Mouse (Mus musculus) olfactory bulb, adult 2 months (tissue): ENCODE results near the gene Pik3r2. TPM values are rescaled to one million over a fixed set of nuclear protein-coding genes. Genes with fewer than 3 reads are reported as not detected.

Experiments used
- H3K27ac ChIP-seq: fragments of 200-500 bp; 2 replicates; pipeline ENCODE4 v1.5.1; 2012; ENCODE audit warnings: low read depth, low read length; ENCODE audit not compliant: insufficient read depth
- H3K4me1 ChIP-seq: fragments of 200-500 bp; 2 replicates; pipeline ENCODE4 v1.6.1; 2012; ENCODE audit warnings: low read length; ENCODE audit not compliant: control insufficient read depth, insufficient read depth
- H3K4me3 ChIP-seq: fragments of 200-500 bp; 2 replicates; pipeline ENCODE4 v1.5.1; 2012; ENCODE audit warnings: mild to moderate bottlenecking, low read depth, low read length, moderate library complexity; ENCODE audit not compliant: insufficient read depth
- CTCF ChIP-seq: fragments of 200-500 bp; IDR thresholded peaks from 2 replicates; pipeline ENCODE4 v1.5.1; 2012; ENCODE audit warnings: low read depth, mild to moderate bottlenecking, low read length, moderate library complexity; ENCODE audit not compliant: insufficient read depth
- POLR2A ChIP-seq: fragments of 200-500 bp; IDR thresholded peaks from 2 replicates; pipeline ENCODE4 v1.6.1; 2012; ENCODE audit warnings: mild to moderate bottlenecking, low read depth, low read length, moderate library complexity; ENCODE audit not compliant: insufficient read depth
- WGBS: fragments of 180-500 bp; shearing (Covaris S2); methylation state at CpG from one replicate; pipeline ENCODE4 v1.1.7; 2018; 5-methylcytosine and 5-hydroxymethylcytosine counted together
- polyA plus RNA-seq: library from polyadenylated mRNA; stranded (reverse); fragments of >200 nt; gene quantifications from 2 replicates; pipeline ENCODE4 v1.2.4, GENCODE M21; 2012; ENCODE audit warnings: low replicate concordance; ENCODE audit not compliant: missing spikeins, insufficient read depth, insufficient read length

Gene Pik3r2
- polyA plus RNA-seq, 1 experiment = not detected

DNA sequence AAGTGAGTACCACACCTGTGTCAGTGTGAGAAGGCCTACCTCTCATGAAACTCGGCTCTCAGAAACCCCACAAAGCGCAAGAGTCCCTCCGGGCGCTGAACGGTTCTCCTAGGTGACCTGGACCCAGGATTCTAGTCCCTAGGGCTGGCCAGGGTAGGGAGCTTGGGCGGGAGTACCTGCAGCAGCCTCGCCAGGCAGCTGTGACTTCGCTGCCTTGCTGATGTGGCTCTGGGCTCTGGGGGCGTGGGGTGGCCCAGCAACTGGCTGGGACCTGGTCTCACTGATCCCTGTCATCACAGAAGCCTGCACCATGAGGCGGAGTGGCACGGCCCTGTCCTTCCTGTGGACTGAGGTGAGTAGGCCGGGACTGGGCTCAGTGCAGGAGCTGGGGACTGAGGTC lies 52.3 kb downstream of the Pik3r2 start:
- Histone ChIP-seq H3K27ac (no peak overlapping the region), H3K4me1 (no peaks in the 10 kb centered on the region), H3K4me3 (no peak overlapping the region)
- 83% methylated on average over 12 of the region's 12 CpGs for WGBS
- TF ChIP-seq POLR2A = no peak

DNA sequence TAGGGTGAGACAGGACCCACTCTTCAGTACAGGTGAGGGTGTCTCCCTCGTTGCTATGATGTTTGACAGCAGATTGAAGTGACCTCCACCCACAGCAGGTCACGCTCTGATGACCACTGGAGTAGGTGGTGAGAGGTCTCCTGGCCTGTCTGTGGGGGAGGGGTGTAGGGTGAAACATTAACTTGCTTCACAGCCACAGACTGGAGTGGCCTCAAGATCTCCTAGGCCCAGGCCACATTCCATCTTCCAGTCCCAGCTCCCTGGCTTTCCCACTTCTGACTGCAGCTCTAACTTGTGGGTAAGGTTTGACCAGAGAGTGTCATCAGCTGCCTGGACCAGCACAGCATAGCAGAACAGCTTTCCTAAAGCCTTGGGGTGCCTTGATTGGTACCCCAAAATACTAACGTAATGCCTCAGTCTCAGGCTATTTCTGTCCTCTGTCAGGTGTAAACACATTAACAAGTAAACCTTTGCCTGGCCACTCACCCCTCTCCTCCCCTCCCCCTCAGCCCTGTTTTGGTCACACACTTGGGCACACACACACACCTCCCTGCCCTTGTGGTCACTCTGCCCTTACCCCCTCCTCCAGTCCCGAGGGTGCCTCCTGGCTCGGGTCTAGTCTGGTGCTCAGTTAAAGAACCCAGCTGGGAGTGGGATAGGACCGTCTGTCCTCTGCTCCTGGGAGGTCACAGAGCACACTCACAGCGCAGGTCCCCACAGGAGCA lies 52.9 kb downstream of the Pik3r2 start, which contains the start of gene Pde4c:
Pde4c (plus strand) TSS at position 235 of the 725 bp plus-strand sequence.
- Histone ChIP-seq H3K27ac (no peak within 1 kb of the TSS), H3K4me1 (no peaks in the 10 kb centered on the region), H3K4me3 (no peak within 1 kb of the TSS)
- TF ChIP-seq POLR2A (no peak), CTCF (no peak)
- 77% methylated on average over 7 of the region's 7 CpGs for WGBS

DNA sequence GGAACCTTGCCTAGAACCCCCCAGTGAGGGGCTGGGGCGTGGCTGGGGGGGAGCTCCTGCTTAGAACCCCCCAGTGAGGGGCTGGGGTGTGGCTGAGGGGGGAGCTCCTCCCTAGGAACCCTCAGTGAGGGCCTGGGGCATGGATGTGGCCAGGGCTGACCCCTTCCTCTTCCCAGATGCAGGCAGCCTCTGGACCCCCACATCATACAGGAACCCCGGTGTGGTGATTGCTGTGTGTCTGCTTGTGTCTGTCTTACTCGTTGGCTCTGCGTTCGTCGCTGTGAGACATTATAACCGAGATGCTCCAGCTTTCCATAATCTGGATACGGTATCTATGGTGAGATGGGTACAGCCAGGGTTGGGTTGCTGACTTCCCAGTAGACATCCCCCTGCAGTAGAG lies 54.9 kb downstream of the Pik3r2 start:
- Histone ChIP-seq H3K4me3 (no peak overlapping the region), H3K27ac (no peak overlapping the region), H3K4me1 (peaks cover 6% of the 10 kb centered on the region)
- TF ChIP-seq CTCF = no peak
- TF ChIP-seq POLR2A = no peak
- 88% methylated on average over 8 of the region's 8 CpGs for WGBS

DNA sequence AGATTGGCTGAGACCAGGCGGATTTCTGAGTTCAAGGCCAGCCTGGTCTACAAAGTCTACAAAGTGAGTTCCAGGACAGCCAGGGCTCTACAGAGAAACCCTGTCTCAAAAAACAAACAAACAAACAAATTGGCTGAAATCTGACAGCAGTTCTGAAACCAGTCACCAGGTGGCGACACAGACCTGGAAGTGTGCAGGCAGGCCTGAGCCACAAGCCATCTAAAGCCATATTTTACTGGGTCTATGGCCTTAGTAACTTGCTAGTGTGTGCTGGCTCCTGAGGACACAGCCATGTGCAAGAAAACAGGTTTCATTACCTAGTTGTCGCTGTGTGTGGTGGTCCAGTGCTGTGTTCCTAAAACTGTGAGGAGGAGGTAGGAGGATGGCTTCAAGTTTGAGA lies 55.8 kb downstream of the Pik3r2 start:
- Histone ChIP-seq H3K4me1 (peaks cover 6% of the 10 kb centered on the region), H3K27ac (no peak overlapping the region), H3K4me3 (no peak overlapping the region)
- no peak for TF ChIP-seq POLR2A
- peak; percentile 67 for TF ChIP-seq CTCF
- 3% methylated on average over 3 of the region's 3 CpGs for WGBS

DNA sequence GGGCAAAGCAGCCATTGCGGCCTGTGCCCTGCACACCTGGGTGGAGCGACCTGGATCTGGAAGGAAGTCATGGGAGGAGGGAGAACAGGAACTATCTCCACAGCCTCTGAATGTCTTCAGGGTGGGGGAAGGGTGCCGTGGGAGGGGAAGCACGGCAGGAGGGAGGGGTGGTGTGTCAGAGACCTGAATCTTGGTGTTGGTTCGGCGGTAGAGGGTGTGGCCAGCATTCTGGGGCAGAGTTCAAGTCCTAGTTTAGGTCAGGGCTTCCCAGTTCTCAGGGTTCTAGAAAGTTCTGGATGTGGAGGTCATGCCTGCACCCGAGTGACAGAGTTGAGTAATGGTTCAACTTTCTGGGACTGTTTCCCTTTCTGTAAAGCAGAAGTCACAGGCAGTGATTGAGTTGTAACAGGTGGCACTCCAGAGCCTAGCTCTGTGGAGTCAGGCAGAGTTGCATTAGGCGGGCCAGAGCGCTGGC lies 56.7 kb downstream of the Pik3r2 start:
- no peak overlapping the region for H3K27ac ChIP-seq
- peaks cover 6% of the 10 kb centered on the region for H3K4me1 ChIP-seq
- WGBS = 67% methylated on average over 9 of the region's 9 CpGs
- TF ChIP-seq CTCF (no peak), POLR2A (no peak)
- H3K4me3 ChIP-seq = no peak overlapping the region

DNA sequence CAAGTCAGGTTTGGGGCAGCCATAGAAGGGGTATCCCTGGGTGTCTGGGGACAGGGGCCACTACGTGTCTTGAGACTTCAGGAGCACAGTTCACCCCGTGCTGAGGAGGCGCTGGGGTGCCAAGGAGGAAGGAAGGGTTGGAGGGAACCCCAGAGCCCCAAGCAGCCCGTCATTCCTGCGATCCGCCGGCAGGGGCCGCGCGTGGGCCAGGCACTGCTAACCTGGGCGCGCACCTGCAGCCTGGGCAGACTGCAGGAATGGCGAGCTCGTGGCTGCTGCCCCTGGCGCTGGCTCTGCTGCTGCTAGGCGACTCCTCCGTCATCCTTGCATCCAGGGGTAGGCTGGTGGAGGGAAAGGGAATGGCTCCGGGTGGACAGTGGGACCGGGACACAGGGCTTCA lies 58.2 kb downstream of the Pik3r2 start, which contains the start of gene Gm3336:
Gm3336 (plus strand) TSS at position 247 of the 400 bp plus-strand sequence.
- no peak within 1 kb of the TSS for H3K4me3 ChIP-seq
- H3K27ac ChIP-seq = no peak within 1 kb of the TSS
- H3K4me1 ChIP-seq = peaks cover 6% of the 10 kb centered on the region
- TF ChIP-seq POLR2A = no peak
- TF ChIP-seq CTCF = peak; percentile 75
- 3% methylated on average over 19 of the region's 19 CpGs for WGBS

Other genes with a start within 250 kb of the Pik3r2 start
- gene Fkbp8, start 249.0 kb downstream of the Pik3r2 start, polyA plus RNA-seq = not detected in 2 replicates
- not detected in 2 replicates for gene Kxd1, start 248.8 kb downstream of the Pik3r2 start, polyA plus RNA-seq
- not detected in 2 replicates for gene Ell, start 237.3 kb downstream of the Pik3r2 start, polyA plus RNA-seq
- gene Isyna1, start 182.3 kb downstream of the Pik3r2 start, polyA plus RNA-seq = not detected in 2 replicates
- not detected in 2 replicates for gene Ssbp4, start 167.8 kb downstream of the Pik3r2 start, polyA plus RNA-seq
- not detected in 2 replicates for gene Lrrc25, start 160.6 kb downstream of the Pik3r2 start, polyA plus RNA-seq
- not detected in 2 replicates for gene Gdf15, start 144.3 kb downstream of the Pik3r2 start, polyA plus RNA-seq
- not detected in 2 replicates for gene Pgpep1, start 116.3 kb downstream of the Pik3r2 start, polyA plus RNA-seq
- gene Lsm4, start 103.5 kb downstream of the Pik3r2 start, polyA plus RNA-seq = not detected in 2 replicates
- not detected in 2 replicates for gene Jund, start 77.8 kb downstream of the Pik3r2 start, polyA plus RNA-seq
- not detected in 2 replicates for gene Iqcn, start 73.3 kb downstream of the Pik3r2 start, polyA plus RNA-seq
- not detected in 2 replicates for gene Gm3336, start 58.2 kb downstream of the Pik3r2 start, polyA plus RNA-seq
- not detected in 2 replicates for gene Pde4c, start 53.0 kb downstream of the Pik3r2 start, polyA plus RNA-seq
- gene Rab3a, start 22.0 kb downstream of the Pik3r2 start, polyA plus RNA-seq = 431 and 581 TPM in 2 replicates
- gene Mpv17l2, start 15.8 kb downstream of the Pik3r2 start, polyA plus RNA-seq = not detected in 2 replicates
- 57.2 TPM in 1 of 2 replicates, not detected in the other for gene Mast3, start 28.3 kb upstream of the Pik3r2 start, polyA plus RNA-seq
- not detected in 2 replicates for gene Il12rb1, start 31.7 kb upstream of the Pik3r2 start, polyA plus RNA-seq
- not detected in 2 replicates for gene Arrdc2, start 63.0 kb upstream of the Pik3r2 start, polyA plus RNA-seq
- not detected in 2 replicates for gene Kcnn1, start 86.5 kb upstream of the Pik3r2 start, polyA plus RNA-seq
- not detected in 2 replicates for gene Ccdc124, start 97.2 kb upstream of the Pik3r2 start, polyA plus RNA-seq
- not detected in 2 replicates for gene Slc5a5, start 116.0 kb upstream of the Pik3r2 start, polyA plus RNA-seq
- 776 and 1,161 TPM in 2 replicates for gene Rpl18a, start 120.7 kb upstream of the Pik3r2 start, polyA plus RNA-seq
- gene Map1s, start 129.2 kb upstream of the Pik3r2 start, polyA plus RNA-seq = not detected in 2 replicates